Mouse (Mus musculus) G1E (cell line): ENCODE measurements around the gene Mfsd4a.

Source experiments
- CTCF ChIP-seq: IDR thresholded peaks from 2 replicates; pipeline ENCODE4 v1.5.1; 2012; ENCODE audit warnings: low read depth, low read length, inconsistent platforms, mixed read lengths
- GATA1 ChIP-seq: IDR thresholded peaks from 2 replicates; pipeline ENCODE4 v1.6.1; 2012; ENCODE audit warnings: borderline replicate concordance, low read length, inconsistent platforms, mixed read lengths
- GATA2 ChIP-seq: IDR thresholded peaks from 2 replicates; pipeline ENCODE4 v1.6.1; 2012; ENCODE audit warnings: low read depth, low read length, inconsistent platforms, borderline replicate concordance

- TF ChIP-seq CTCF (no peak), GATA2 (no peak), GATA1 (no peak)
Observed at GRCm38 (mm10) chr1:132030574-132030973, 37.3 kb downstream of the Mfsd4a start.
